Mouse (Mus musculus) brain, embryonic 14.5 days (tissue): ENCODE data around the gene Zfp367.

Experiments
- CTCF ChIP-seq: fragments of 200-500 bp; IDR thresholded peaks from 2 replicates; pipeline ENCODE4 v1.5.1; 2012; ENCODE audit warnings: inconsistent platforms, mild to moderate bottlenecking, moderate library complexity, borderline replicate concordance; ENCODE audit not compliant: insufficient read depth, insufficient read length; ENCODE audit errors: extremely low read depth
- POLR2A ChIP-seq: fragments of 200-500 bp; IDR thresholded peaks from 2 replicates; pipeline ENCODE4 v1.6.1; 2012; ENCODE audit warnings: mild to moderate bottlenecking, inconsistent platforms, borderline replicate concordance; ENCODE audit not compliant: poor library complexity, insufficient read depth, insufficient read length, severe bottlenecking; ENCODE audit errors: extremely low read depth

DNA sequence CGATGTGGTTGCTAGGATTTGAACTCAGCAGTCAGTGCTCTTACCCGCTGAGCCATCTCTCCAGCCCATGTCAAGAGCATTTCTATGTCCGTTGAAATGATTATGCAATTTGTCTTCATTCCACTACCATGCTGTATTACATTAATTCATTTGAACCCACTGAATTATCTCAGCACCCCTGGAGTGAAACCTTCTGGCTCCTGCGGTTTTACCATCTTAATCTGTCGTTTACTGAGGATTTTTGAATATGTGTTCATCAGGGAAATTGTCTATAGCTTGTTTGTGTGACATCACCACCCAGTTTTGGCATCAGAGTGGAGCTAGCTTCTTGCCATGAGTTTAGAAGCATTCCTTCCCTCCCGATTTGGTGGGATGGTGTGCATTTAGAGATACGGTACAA is 62.0 kb downstream of the Zfp367 start:
- TF ChIP-seq POLR2A (no peak), CTCF (no peak)
